ENCODE assay signal across 10 mouse cellular contexts in the genomic region with DNA sequence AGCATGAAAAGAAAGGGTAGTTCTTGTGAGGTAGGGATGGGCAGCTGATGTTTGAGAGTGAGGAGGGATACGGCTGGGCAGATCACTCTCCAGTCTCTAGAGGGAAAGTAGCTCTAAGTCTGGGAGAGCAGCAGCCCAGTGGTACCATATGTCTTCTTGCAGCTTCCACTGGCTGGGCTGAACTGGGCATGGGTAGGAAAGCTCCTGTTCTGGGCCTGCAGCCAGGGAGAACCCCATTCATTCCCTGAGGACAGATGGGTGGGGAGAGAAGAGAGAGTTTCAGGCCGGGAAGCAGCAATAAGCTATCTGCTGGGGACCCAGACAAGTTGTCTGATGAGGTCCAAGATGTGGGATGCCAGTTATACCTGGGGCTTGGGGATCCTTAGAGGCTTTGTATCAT. TPM values are rescaled to one million over a fixed set of nuclear protein-coding genes. Genes with fewer than 3 reads are reported as not detected.
DNase-seq lines count a peak whose midpoint lies in the region; ATAC-seq and TF ChIP-seq lines count a peak whose summit lies in the region.
"Had no signal": no experiment of that assay in that cellular context is flagged by ENCODE, and none has a peak within 500 bp of the region (broad histone marks: within the 10 kb centered on the region; RNA-seq: fewer than 3 reads in every experiment).

No protein-coding gene starts in this region.

- 56% methylated on average over 2 of the region's 2 CpGs for WGBS in hindbrain, embryonic 16.5 days
- 77% methylated on average over 2 of the region's 2 CpGs for WGBS in hindbrain, embryonic 10.5 days
- WGBS in spleen, adult 2 months: 75% methylated on average over 2 of the region's 2 CpGs
- WGBS in small intestine, adult 2 months: 67% methylated on average over 2 of the region's 2 CpGs
- 74% methylated on average over 2 of the region's 2 CpGs for WGBS in kidney, embryonic 15.5 days

- no peaks in the 10 kb centered on the region; the same call in 1 of the 2 replicates for H3K4me1 ChIP-seq in hindbrain, embryonic 16.5 days (ENCODE audit: control insufficient read depth, insufficient read depth, low read depth, low read length)
- H3K4me1 ChIP-seq in hindbrain, embryonic 10.5 days (replicated peaks): peaks cover 17% of the 10 kb centered on the region
- H3K4me1 ChIP-seq in spleen, adult 2 months (ENCODE audit: control insufficient read depth, insufficient read depth, insufficient read length): peaks cover 32% of the 10 kb centered on the region; the same call in 1 of the 2 replicates
- H3K4me1 ChIP-seq in small intestine, adult 2 months (ENCODE audit: control insufficient read depth, insufficient read depth, insufficient read length, low read length): peaks cover 2% of the 10 kb centered on the region; the same call in 1 of the 2 replicates
- H3K4me1 ChIP-seq in kidney, embryonic 15.5 days: peaks cover 14% of the 10 kb centered on the region
- H3K4me1 ChIP-seq: midbrain, embryonic 13.5 days had no signal

- H3K9ac ChIP-seq in hindbrain, embryonic 16.5 days (ENCODE audit: low read depth, low read length): no peak overlapping the region
- H3K9ac ChIP-seq in kidney, embryonic 15.5 days: no peak overlapping the region
- H3K9ac ChIP-seq: midbrain, embryonic 13.5 days had no signal

- H3K4me2 ChIP-seq in hindbrain, embryonic 16.5 days (ENCODE audit: low read length): no peak overlapping the region
- no peak overlapping the region for H3K4me2 ChIP-seq in kidney, embryonic 15.5 days
- H3K4me2 ChIP-seq: midbrain, embryonic 13.5 days had no signal

- no peaks in the 10 kb centered on the region for H3K36me3 ChIP-seq in hindbrain, embryonic 16.5 days (ENCODE audit: control insufficient read depth, insufficient read depth, low read length)
- H3K36me3 ChIP-seq in hindbrain, embryonic 10.5 days: no peaks in the 10 kb centered on the region
- peaks cover 2% of the 10 kb centered on the region; the same call in 1 of the 2 replicates for H3K36me3 ChIP-seq in spleen, adult 2 months (ENCODE audit: control insufficient read depth, insufficient read depth, low read length)
- no peaks in the 10 kb centered on the region for H3K36me3 ChIP-seq in small intestine, adult 2 months (ENCODE audit: control insufficient read depth, insufficient read depth, low read length)
- H3K36me3 ChIP-seq in kidney, embryonic 15.5 days: no peaks in the 10 kb centered on the region
- H3K36me3 ChIP-seq: midbrain, embryonic 13.5 days had no signal

- ATAC-seq in hindbrain, embryonic 16.5 days: peak; percentile 61
- no peak for ATAC-seq in kidney, embryonic 15.5 days (replicated peaks; ENCODE audit: low FRiP score)
- ATAC-seq: lung, postnatal 0 days; midbrain, embryonic 13.5 days had no signal

- no peaks in the 10 kb centered on the region for H3K9me3 ChIP-seq in hindbrain, embryonic 16.5 days (ENCODE audit: control insufficient read depth, low read length)
- H3K9me3 ChIP-seq in hindbrain, embryonic 10.5 days: no peaks in the 10 kb centered on the region
- no peaks in the 10 kb centered on the region for H3K9me3 ChIP-seq in kidney, embryonic 15.5 days (replicated peaks)
- H3K9me3 ChIP-seq: midbrain, embryonic 13.5 days had no signal

- no peak overlapping the region for H3K27ac ChIP-seq in hindbrain, embryonic 16.5 days (ENCODE audit: low read depth, low read length)
- H3K27ac ChIP-seq in hindbrain, embryonic 10.5 days: no peak overlapping the region
- peak overlapping the region; percentile 92 for H3K27ac ChIP-seq in spleen, adult 2 months (ENCODE audit: insufficient read depth, low read length)
- H3K27ac ChIP-seq in small intestine, adult 2 months (ENCODE audit: insufficient read depth, low read depth, low read length): peak overlapping the region; percentile 28
- H3K27ac ChIP-seq in kidney, embryonic 15.5 days: no peak overlapping the region
- H3K27ac ChIP-seq: midbrain, embryonic 13.5 days had no signal

- no peak for TF ChIP-seq CTCF in spleen, adult 2 months (IDR thresholded peaks at IDR 0.05; ENCODE audit: extremely low read depth, insufficient read depth, insufficient read length, insufficient replicate concordance)
- TF ChIP-seq CTCF in small intestine, adult 2 months (IDR thresholded peaks at IDR 0.05; ENCODE audit: extremely low read depth, insufficient read length, insufficient replicate concordance, low read depth, low read length): no peak

- no peak overlapping the region for H3K4me3 ChIP-seq in hindbrain, embryonic 16.5 days (ENCODE audit: low read length)
- H3K4me3 ChIP-seq in hindbrain, embryonic 10.5 days: no peak overlapping the region
- H3K4me3 ChIP-seq in spleen, adult 2 months (ENCODE audit: extremely low read depth, insufficient read depth, insufficient read length): no peak overlapping the region
- no peak overlapping the region for H3K4me3 ChIP-seq in small intestine, adult 2 months (ENCODE audit: low read depth, low read length)
- no peak overlapping the region for H3K4me3 ChIP-seq in kidney, embryonic 15.5 days (replicated peaks)
- H3K4me3 ChIP-seq: midbrain, embryonic 13.5 days had no signal

- TF ChIP-seq POLR2A in spleen, adult 2 months (IDR thresholded peaks at IDR 0.05; ENCODE audit: low read depth, low read length): no peak
- TF ChIP-seq POLR2A in small intestine, adult 2 months (IDR thresholded peaks at IDR 0.05; ENCODE audit: low read depth, low read length): no peak

- no peak for DNase-seq in hindbrain, embryonic 10.5 days (ENCODE audit: low spot score)
- no peak for DNase-seq in spleen, adult 2 months (ENCODE audit: low read depth in 1 of 2, low spot score in 2 of 2)
- DNase-seq in spleen, adult 18-20 months: no peak
- DNase-seq in cerebellum, adult 9-11 months: peak; percentile 53
- no peak for DNase-seq in kidney, postnatal 10 days

- H3K27me3 ChIP-seq in hindbrain, embryonic 16.5 days (replicated peaks; ENCODE audit: control insufficient read depth, insufficient read depth, low read length): no peaks in the 10 kb centered on the region
- no peaks in the 10 kb centered on the region for H3K27me3 ChIP-seq in hindbrain, embryonic 10.5 days (ENCODE audit: insufficient read depth, poor library complexity, severe bottlenecking)
- H3K27me3 ChIP-seq in spleen, adult 2 months (ENCODE audit: control insufficient read depth, insufficient read depth, low read length): no peaks in the 10 kb centered on the region
- no peaks in the 10 kb centered on the region for H3K27me3 ChIP-seq in small intestine, adult 2 months (ENCODE audit: control insufficient read depth, insufficient read depth, low read length)
- no peaks in the 10 kb centered on the region for H3K27me3 ChIP-seq in kidney, embryonic 15.5 days
- H3K27me3 ChIP-seq: midbrain, embryonic 13.5 days had no signal

RNA-seq across cellular contexts. Expression of a gene that starts 23.4 kb away (rescaled TPM):
- 2.4 TPM in 2 replicates for polyA plus RNA-seq in hindbrain, embryonic 16.5 days (2015; fragmentation: Nextera tagmentation; extraction: Ambion mirVana)
- polyA plus RNA-seq in hindbrain, embryonic 10.5 days (2016; fragmentation: Nextera tagmentation; extraction: Ambion mirVana): 1.8 and 2.0 TPM in 2 replicates
- polyA plus RNA-seq in spleen, adult 2 months (2012; rRNA removed): 155 TPM in 2 replicates
- 21.3 and 25.6 TPM in 2 replicates for polyA plus RNA-seq in small intestine, adult 2 months (2012; rRNA removed)
- polyA plus RNA-seq in kidney, embryonic 15.5 days (2015; fragmentation: Nextera tagmentation; extraction: Ambion mirVana): 3.9 and 4.2 TPM in 2 replicates

RNA-seq across cellular contexts. Expression of a gene that starts 29.4 kb away (rescaled TPM):
- 13.3 and 14.0 TPM in 2 replicates for polyA plus RNA-seq in hindbrain, embryonic 16.5 days (2015; fragmentation: Nextera tagmentation; extraction: Ambion mirVana)
- polyA plus RNA-seq in hindbrain, embryonic 10.5 days (2016; fragmentation: Nextera tagmentation; extraction: Ambion mirVana): 6.5 and 10.1 TPM in 2 replicates
- polyA plus RNA-seq in spleen, adult 2 months (2012; rRNA removed): 1.3 and 2.3 TPM in 2 replicates
- 0.41 and 0.51 TPM in 2 replicates for polyA plus RNA-seq in small intestine, adult 2 months (2012; rRNA removed)
- 0.62 and 0.88 TPM in 2 replicates for polyA plus RNA-seq in kidney, embryonic 15.5 days (2015; fragmentation: Nextera tagmentation; extraction: Ambion mirVana)

Comparison
In these comparisons a context has a peak if more than half of its experiments do, and no peak if none do; other contexts are left out.
1. H3K27ac ChIP-seq: peak in spleen, adult 2 months (single experiment) and small intestine, adult 2 months (single experiment); none in hindbrain, embryonic 16.5 days (single experiment), hindbrain, embryonic 10.5 days (single experiment) and kidney, embryonic 15.5 days (single experiment).